Mouse (Mus musculus): ENCODE measurements around the gene March7.

GRCm38 (mm10) chr2:60172531-60172914, 37.2 kb upstream of the March7 start:
- TF ChIP-seq CTCF (IDR thresholded peaks at IDR 0.05) (no peak), EP300 (IDR thresholded peaks at IDR 0.05) (no peak)
